Mouse (Mus musculus) small intestine, adult 2 months (tissue): ENCODE measurements around the gene Runx1. TPM values are rescaled to one million over a fixed set of nuclear protein-coding genes. Genes with fewer than 3 reads are reported as not detected.

ENCODE experiments used
- H3K27ac ChIP-seq: fragments of 200-500 bp; 2 replicates; pipeline ENCODE4 v1.5.1; 2012; ENCODE audit warnings: low read depth, low read length, control low read depth, inconsistent platforms; ENCODE audit not compliant: insufficient read depth
- H3K27me3 ChIP-seq: fragments of 200-500 bp; 2 replicates; pipeline ENCODE4 v1.6.1; 2012; ENCODE audit warnings: mild to moderate bottlenecking, moderate library complexity, low read length, inconsistent platforms; ENCODE audit not compliant: control insufficient read depth, insufficient read depth
- H3K36me3 ChIP-seq: fragments of 200-500 bp; 2 replicates; pipeline ENCODE4 v1.6.1; 2012; ENCODE audit warnings: mild to moderate bottlenecking, low read length, control low read depth, inconsistent platforms; ENCODE audit not compliant: control insufficient read depth, insufficient read depth
- H3K4me1 ChIP-seq: fragments of 200-500 bp; 2 replicates; pipeline ENCODE4 v1.6.1; 2012; ENCODE audit warnings: low read length, inconsistent platforms, mixed read lengths; ENCODE audit not compliant: control insufficient read depth, insufficient read depth, insufficient read length
- H3K4me3 ChIP-seq: fragments of 200-500 bp; 2 replicates; pipeline ENCODE4 v1.5.1; 2012; ENCODE audit warnings: low read depth, mild to moderate bottlenecking, control low read depth, inconsistent platforms, low read length, moderate library complexity
- CTCF ChIP-seq: fragments of 200-500 bp; IDR thresholded peaks from 2 replicates; pipeline ENCODE4 v1.5.1; 2012; ENCODE audit warnings: low read depth, mild to moderate bottlenecking, control low read depth, inconsistent platforms, low read length, moderate library complexity, mixed read lengths; ENCODE audit not compliant: insufficient replicate concordance, insufficient read length; ENCODE audit errors: extremely low read depth
- POLR2A ChIP-seq: fragments of 200-500 bp; IDR thresholded peaks from 2 replicates; pipeline ENCODE4 v1.6.1; 2012; ENCODE audit warnings: low read depth, mild to moderate bottlenecking, control low read depth, inconsistent platforms, low read length, moderate library complexity
- WGBS: fragments of 180-500 bp; shearing (Covaris S2); methylation state at CpG from one replicate; pipeline ENCODE4 v1.1.7; 2018; 5-methylcytosine and 5-hydroxymethylcytosine counted together
- polyA plus RNA-seq: library from polyadenylated mRNA; depleted of rRNA; stranded (reverse); fragments of >200 nt; gene quantifications from 2 replicates; pipeline ENCODE4 v1.2.3, GENCODE M21; 2012

Gene Runx1
- polyA plus RNA-seq, 1 experiment: 15.4 TPM

DNA sequence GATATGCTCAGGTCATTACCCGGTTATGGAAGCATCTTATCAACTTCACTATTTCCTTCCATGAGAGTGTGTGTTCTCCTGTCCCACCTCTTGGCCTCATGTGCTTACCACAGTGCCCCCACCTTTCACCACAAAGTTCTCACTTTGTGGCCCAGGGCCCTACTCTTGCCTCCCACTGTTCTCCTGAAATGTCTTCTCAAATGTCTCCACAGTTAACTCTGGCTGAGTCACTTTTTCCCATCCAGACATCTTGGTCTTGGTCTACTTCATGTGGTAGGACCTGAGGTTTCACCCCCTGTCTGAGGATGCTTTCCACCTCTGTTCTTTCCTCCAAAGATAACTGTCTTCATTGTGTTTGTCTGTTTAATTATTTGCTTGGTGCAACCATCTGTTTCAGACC, 77.7 kb downstream of the Runx1 start:
- no peaks in the 10 kb centered on the region for H3K27me3 ChIP-seq
- TF ChIP-seq CTCF: no peak
- H3K4me1 ChIP-seq: no peaks in the 10 kb centered on the region
- H3K4me3 ChIP-seq: no peak overlapping the region
- no peaks in the 10 kb centered on the region for H3K36me3 ChIP-seq
- H3K27ac ChIP-seq: no peak overlapping the region
- 59% methylated on average over 1 of the region's 1 CpGs for WGBS

DNA sequence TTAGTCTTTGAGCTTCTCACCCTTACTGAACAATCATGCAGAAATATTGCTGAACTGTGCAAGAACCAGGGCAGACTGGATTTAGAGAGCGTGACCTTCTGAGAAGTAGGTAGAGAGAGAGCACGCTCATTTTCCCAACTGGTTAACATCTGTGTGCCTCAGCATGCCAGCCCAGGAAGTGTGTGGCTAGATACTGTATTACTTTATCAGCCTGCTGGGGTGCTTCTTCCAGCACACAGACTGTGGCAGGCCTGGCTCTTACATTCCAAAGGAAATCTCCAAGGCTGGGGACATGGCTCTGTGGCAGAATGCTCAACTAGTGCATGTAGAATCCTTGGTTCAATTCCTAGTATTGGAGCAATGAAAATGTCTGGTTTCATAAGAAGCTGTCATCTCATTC, 78.9 kb downstream of the Runx1 start:
- no peak overlapping the region for H3K4me3 ChIP-seq
- H3K27ac ChIP-seq: no peak overlapping the region
- H3K36me3 ChIP-seq: no peaks in the 10 kb centered on the region
- 90% methylated on average over 2 of the region's 2 CpGs for WGBS
- no peaks in the 10 kb centered on the region for H3K4me1 ChIP-seq
- TF ChIP-seq CTCF: no peak
- TF ChIP-seq POLR2A: no peak
- no peaks in the 10 kb centered on the region for H3K27me3 ChIP-seq

DNA sequence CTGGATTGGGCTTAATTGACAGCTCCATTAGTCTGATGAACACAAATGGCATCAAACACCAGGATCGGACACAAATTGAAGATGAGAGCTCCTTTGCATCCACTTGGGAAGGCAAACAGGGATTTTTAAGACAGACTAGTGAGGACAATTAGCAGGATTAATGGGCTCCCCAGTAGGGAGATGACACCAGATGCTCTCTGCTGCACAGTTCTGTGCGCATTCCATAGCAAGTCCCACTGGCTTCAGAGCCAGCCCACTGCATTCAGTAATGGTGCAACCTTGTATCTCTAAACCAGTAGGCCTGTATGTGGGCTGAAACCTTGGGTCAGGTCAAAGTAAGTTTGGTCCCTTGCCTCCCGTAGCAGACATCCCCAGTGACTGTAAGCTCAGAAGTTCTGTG, 80.7 kb downstream of the Runx1 start:
- Histone ChIP-seq H3K36me3 (no peaks in the 10 kb centered on the region), H3K4me1 (no peaks in the 10 kb centered on the region), H3K27me3 (no peaks in the 10 kb centered on the region), H3K27ac (no peak overlapping the region), H3K4me3 (no peak overlapping the region)
- WGBS: 92% methylated on average over 3 of the region's 3 CpGs
- TF ChIP-seq POLR2A: no peak
- no peak for TF ChIP-seq CTCF

DNA sequence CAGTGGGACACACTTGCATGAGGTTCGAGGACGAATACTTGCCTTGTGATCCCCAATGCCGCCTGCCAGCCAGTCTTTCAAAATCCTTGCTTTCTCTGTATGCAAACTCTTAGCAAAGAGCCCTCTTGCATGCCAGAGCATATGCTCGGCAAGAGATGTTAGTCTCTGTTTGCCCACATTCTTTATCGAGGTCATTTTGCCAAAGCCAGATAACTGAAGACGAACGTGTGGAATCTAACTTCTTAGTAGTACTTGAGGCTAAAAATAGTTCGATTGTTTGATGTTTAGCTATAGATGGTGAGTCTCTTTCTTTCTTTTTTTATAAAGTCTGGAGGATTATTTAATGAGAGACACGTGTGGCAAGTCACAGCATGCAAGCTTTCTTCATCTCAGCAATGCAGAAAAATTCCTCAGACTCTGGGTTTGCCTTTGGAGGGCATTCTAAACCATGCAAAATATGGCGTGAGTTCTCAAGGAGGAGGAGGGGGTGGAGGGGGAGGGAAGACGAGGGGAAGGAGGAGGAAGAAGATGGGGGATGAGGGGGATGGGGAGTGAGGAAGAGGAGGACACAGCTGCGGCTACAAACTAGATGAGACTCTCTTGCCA, 81.7 kb downstream of the Runx1 start:
- Histone ChIP-seq H3K4me3 (no peak overlapping the region), H3K4me1 (no peaks in the 10 kb centered on the region), H3K27ac (no peak overlapping the region), H3K27me3 (no peaks in the 10 kb centered on the region), H3K36me3 (no peaks in the 10 kb centered on the region)
- whole genome bisulfite sequencing: 39% methylated on average over 12 of the region's 12 CpGs
- TF ChIP-seq POLR2A: no peak
- TF ChIP-seq CTCF: no peak

DNA sequence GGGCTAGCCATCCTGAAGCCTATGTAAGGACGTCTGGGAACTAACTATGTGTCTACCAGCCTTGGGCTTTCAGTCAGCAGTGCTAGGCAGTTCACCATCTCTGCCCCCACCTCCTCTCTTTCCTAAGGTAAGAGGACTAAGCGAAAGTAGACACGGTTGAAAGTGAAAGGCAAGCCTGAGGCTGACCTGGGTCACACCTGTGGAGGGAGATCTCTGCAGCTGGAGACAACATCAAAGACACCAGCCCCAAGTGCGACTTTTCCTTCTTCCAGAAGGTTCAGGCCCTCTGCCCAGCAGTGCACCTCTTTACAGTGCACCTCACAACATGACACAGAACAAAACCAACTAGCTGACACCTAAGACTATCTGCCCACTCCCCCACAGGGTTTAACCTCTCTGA, 82.2 kb downstream of the Runx1 start:
- Histone ChIP-seq H3K27ac (no peak overlapping the region), H3K27me3 (no peaks in the 10 kb centered on the region), H3K36me3 (no peaks in the 10 kb centered on the region), H3K4me3 (no peak overlapping the region), H3K4me1 (no peaks in the 10 kb centered on the region)
- WGBS: 46% methylated on average over 4 of the region's 4 CpGs
- TF ChIP-seq POLR2A (no peak), CTCF (no peak)

DNA sequence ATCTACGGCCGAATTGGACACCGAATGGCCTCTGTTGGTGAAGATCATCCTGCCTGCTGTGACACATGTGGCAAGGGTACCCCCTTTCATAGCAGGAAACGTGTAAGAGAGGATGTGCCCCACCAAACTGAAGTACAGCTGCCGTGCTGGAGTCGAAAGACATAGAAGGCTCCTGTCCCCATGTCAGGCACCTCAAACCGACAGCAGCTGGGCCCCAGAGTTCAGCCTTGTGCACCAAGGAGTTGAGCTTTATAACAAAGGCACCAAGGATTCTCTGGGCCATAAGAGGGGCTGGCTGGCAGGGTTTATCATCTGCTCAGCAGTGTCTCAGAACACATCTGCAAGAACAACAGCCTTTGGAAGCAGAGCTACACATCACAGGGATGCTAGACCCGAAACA, 84.6 kb downstream of the Runx1 start:
- H3K27me3 ChIP-seq: no peaks in the 10 kb centered on the region
- TF ChIP-seq CTCF (no peak), POLR2A (no peak)
- WGBS: 84% methylated on average over 8 of the region's 8 CpGs
- no peak overlapping the region for H3K4me3 ChIP-seq
- no peak overlapping the region for H3K27ac ChIP-seq
- H3K4me1 ChIP-seq: no peaks in the 10 kb centered on the region
- no peaks in the 10 kb centered on the region for H3K36me3 ChIP-seq

DNA sequence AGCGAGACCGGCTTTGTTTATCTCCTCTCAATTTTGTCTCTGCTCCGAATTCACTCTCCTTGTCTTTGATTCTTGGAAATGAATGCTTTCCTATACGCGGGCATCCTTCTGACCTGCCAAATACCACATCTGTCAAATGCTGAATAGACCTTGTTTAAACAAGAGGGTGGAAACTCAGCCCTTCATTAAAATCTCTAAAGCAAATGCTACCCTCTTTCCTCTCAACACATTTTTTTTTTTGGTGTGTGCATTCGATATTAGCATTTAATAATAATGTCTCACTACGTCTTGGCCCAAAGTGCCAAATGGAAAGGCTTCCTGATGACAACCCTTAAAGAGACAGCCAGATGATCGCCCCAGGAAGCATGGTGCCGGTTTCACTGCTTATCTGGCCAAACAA, 85.4 kb downstream of the Runx1 start:
- Histone ChIP-seq H3K4me1 (no peaks in the 10 kb centered on the region), H3K4me3 (no peak overlapping the region), H3K36me3 (no peaks in the 10 kb centered on the region), H3K27me3 (no peaks in the 10 kb centered on the region), H3K27ac (no peak overlapping the region)
- WGBS: 57% methylated on average over 9 of the region's 9 CpGs
- TF ChIP-seq CTCF (no peak), POLR2A (no peak)
